Mouse (Mus musculus): ENCODE results near the gene LTO1.

- no peak for TF ChIP-seq CTCF (IDR thresholded peaks at IDR 0.05; ENCODE audit: low read depth, low read length)
- no peak for TF ChIP-seq POLR2A (IDR thresholded peaks at IDR 0.05; ENCODE audit: insufficient read depth, low read length)
Observed at GRCm38 (mm10) chr7:144942744-144943135, 27.8 kb downstream of the LTO1 start.
